Mouse (Mus musculus): ENCODE measurements around the gene Zfp646.
"Not testable (repeated sequence)": the region's sequence is repeated elsewhere in the genome, so short reads cannot be mapped to it uniquely, and the experiment has no call there.

The Zfp646 gene

DNA sequence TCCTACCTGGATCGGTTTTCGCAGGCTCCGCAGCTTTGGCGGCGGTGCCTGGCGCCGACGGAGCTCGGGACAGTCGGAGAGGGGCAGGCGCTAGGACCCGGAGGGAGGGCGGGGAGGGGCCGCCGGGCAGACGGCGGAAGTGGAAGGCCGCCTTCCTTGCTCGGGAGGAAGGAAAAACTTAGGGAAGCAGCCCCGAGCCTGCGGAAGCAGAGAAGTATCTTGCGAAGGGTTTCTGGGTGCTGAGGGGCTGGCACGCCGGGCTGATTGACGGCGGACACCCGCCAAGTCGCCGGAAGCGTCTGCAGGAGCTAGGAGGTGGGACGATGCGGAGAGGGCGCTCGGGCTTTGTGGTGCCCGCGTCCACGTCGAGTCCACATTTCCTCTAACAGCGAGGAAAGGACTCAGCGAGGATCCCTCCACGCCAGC lies at the start of gene Zfp646:
Gene Zfp646, plus strand, starts transcription at position 181 of the 426 bp plus-strand sequence.
- peak; percentile 27 to 62 for DNase-seq (ENCODE audit: low spot score in 2 of 2)

GRCm38 (mm10) chr7:127835550-127835949 lies 40.5 kb upstream of the Zfp646 start:
- DNase-seq (ENCODE audit: low spot score in 2 of 2): no peak

DNA sequence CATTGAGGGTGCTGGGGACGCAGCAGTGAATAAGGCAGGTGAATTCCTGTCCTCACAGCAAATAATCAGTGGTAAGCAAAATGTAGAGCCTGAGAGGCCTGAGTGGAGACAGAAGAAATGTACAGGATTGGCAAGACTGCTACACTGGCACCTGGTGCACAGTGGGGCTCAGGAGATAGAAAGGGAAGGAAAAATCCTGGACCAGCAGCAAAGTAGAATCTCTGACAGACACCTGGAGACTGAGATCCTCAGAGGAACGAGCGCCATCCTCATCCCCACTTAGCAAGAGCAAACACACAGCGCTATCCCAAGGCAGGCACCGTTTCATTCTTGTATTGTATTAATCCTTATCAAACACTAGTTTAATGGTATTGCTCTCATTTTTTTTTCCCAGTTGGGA lies 38.5 kb upstream of the Zfp646 start:
- no peak for DNase-seq (ENCODE audit: low spot score in 2 of 2)

- DNase-seq (ENCODE audit: low spot score in 2 of 2): not testable (repeated sequence)
These were observed 38.1 kb upstream of the Zfp646 start for GRCm38 (mm10) chr7:127837878-127838277.

- DNase-seq (ENCODE audit: low spot score in 2 of 2): not testable (repeated sequence)
These were observed 36.0 kb upstream of the Zfp646 start for GRCm38 (mm10) chr7:127840031-127840430.

DNA sequence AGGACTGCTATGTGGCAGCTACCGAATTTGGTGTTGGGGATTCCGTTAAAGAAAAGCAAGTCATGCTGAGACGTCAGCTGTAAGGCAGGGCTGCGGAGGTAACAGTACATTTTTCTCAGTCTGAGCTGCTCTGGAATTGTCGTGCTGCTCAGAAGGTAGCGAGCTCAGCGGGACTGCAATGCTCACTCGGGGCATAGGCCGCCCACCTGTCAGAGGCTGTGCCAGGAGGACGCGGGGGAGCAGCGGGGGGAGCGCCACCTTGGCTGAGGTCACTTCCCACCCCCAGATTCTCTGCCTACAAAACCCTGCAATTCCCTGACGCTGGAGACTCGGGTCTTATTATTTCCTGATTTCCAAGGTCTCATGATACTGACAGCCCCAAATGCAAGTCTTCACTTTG lies 35.1 kb upstream of the Zfp646 start:
- no peak for DNase-seq (ENCODE audit: low spot score in 2 of 2)

DNA sequence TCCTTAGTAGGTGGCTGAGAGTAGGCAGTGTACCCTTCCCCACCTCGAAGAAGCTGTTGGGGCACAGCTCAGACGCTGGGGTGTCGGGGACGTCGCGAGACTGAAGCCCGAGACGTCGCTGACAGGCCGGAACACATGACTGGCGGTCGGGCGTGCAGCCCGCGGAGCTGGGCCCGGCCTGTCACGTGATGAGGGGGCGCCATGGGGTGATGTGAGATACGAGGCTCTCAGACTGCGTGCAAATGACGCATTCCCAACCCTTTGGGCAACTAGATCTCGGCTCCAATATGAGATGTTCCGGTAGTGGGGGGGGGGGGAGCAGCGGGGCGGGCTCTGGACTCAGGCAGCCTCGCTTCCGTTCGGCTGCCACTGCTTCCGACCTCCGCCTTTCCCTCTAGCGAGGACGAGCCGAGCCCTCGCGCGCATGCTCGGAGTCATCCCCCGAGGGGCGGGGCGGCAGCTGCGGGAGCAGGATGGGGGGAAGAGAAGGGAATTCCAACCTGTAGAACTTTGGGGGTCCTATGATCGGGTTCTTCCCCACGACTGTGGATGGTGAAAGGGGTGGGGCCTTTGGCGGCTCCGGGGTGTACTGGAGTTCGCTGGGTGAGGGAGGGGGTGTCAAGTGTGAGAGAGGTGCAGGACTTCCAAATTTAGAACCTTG lies 34.6 kb upstream of the Zfp646 start:
- DNase-seq (ENCODE audit: low spot score in 2 of 2): peak; percentile 96

- peak in 1 of 2 experiments; percentile 83 for DNase-seq (ENCODE audit: low spot score in 2 of 2)
These were observed 33.9 kb upstream of the Zfp646 start for GRCm38 (mm10) chr7:127842001-127842718.

- no peak for DNase-seq (ENCODE audit: low spot score in 2 of 2)
These were observed 25.8 kb upstream of the Zfp646 start for GRCm38 (mm10) chr7:127849973-127850875.

DNA sequence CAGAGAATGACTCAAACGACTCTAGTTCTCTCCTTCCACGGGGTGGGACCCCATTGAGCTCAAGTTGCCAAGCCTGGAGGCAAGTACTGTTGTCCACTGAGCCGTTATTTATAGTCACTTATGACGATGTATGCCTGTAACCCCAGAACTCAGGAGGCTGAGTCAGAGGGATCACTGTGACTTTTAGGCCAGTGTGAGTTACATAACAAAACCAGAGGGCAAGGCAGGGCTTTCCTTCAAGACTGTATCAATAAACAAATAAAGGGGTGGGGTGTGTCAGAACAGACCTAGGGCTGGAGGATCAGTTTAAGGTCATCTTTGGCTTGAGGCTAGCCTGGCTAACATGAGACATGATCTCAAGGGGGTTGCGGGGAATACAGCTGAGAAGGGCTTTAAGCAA lies 25.1 kb upstream of the Zfp646 start:
- no peak for DNase-seq (ENCODE audit: low spot score in 2 of 2)

- no peak for DNase-seq (ENCODE audit: low spot score in 2 of 2)
These were observed 17.8 kb upstream of the Zfp646 start for GRCm38 (mm10) chr7:127858258-127858657.

DNA sequence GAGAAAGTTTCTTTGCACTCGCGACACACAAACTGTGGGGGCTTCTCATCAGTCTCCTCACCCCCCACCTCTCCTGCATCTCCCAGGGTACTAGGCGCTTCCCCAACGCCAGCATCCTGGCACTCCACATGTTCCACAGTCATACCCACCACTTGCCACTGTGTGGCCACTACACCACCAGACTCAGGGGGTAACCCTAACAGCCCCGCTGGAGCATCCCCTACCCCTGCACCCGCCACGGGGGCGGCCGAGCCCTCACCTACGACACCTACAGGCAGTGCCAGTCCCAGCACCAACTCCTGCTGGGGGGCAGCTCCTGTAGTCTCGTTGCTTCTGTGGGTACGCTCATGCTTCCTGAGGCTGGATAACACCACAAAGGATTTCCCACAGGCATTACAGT lies 9.6 kb upstream of the Zfp646 start:
- DNase-seq (ENCODE audit: low spot score in 2 of 2): no peak

- no peak for DNase-seq (ENCODE audit: low spot score in 2 of 2)
These were observed 8.4 kb upstream of the Zfp646 start for GRCm38 (mm10) chr7:127867641-127868040.

DNA sequence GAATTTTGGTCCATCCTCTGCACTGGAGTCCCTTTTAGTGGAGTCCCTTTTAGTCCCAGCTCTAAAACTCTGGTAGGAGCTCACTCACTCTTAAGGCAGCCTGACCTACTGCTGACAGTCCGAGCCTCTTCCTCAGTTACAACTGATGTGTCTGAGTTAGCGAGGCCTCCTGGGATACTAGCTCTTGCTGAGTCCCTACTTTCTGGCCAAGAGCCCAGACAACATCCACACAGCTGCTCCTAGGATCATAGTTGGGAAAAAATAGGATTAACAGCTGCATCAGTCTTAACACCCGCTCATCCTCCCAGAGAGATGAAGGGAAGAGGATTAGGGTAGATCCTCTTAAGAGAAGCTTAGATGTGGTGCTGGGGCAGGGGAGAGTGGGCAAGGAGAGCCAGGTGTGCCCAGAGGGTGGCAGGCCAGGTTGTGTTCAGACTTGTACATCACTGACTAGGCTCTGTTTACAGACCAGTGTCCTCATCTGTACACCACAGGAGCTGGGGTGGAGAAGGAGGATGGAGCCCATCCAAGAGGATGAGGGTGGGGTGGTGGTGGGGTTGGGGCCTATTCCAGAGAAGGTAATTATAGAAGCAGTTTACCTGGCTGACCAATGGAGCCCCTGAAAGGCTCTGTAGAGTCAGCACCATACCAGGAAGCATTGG lies 6.7 kb upstream of the Zfp646 start:
- peak in 1 of 2 experiments; percentile 33 for DNase-seq (ENCODE audit: low spot score in 2 of 2)

DNA sequence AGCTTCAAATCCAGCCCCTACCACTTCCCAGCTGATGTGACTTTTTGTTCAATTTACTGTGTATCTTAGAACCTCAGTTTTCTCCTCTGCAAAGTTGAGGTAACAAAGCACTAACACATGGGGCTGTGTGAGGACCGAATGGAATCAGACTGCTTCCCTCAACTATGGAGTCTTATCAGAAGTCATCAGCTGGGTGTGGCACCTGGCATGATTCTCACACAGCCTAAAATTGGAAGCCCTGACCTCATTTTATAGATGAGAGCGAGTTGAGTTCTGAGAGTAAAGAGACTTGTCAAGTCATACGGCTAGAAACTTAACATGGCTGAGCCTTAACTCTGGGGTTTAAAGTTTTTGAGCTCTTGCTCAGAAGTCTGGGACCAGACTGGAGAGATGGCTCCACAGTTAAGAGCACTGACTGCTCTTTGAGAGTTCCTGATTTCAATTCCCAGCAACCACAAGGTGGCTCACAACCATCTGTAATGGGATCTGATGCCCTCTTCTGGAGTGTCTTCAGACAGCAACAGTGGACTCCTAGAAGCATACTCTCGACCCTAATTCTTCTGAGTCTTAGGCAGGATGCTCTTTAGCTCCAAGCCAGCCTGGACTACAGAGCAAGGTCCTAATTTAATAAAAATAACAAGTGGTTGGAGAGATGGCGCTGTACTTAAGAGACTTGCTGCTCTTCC lies 5.7 kb upstream of the Zfp646 start:
- no peak for DNase-seq (ENCODE audit: low spot score in 2 of 2)

- DNase-seq (ENCODE audit: low spot score in 2 of 2): peak in 1 of 2 experiments; percentile 33
These were observed 1.0 kb upstream of the Zfp646 start for GRCm38 (mm10) chr7:127874812-127875626.

- peak; percentile 79 to 93 for DNase-seq (ENCODE audit: low spot score in 2 of 2)
These were observed 407 bp upstream of the Zfp646 start for GRCm38 (mm10) chr7:127875627-127876001.

- DNase-seq (ENCODE audit: low spot score in 2 of 2): peak; percentile 72 to 91
These were observed 687 bp downstream of the Zfp646 start, which contains the start of gene Zfp668 for GRCm38 (mm10) chr7:127876467-127877348. Gene Zfp668, minus strand, starts transcription at chr7:127876828.

DNA sequence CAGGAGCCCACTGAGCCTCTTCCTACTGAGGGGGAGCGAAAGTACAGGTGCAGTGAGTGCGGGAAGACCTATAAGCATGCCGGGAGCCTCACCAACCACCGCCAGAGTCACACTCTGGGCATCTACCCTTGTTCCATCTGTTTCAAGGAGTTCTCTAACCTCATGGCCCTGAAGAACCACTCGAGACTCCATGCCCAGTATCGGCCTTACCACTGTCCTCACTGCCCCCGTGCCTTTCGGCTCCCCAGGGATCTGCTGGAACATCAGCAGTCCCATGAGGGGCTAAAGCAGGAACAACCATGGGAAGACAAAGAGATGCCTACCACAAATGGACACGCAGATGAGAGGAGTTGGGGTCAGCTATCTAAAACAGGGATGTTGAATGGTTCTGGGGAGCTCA lies 3.3 kb downstream of the Zfp646 start:
- no peak for DNase-seq (ENCODE audit: low spot score in 2 of 2)

Data from left cerebral cortex, adult 9 months (tissue).